Mouse (Mus musculus): ENCODE measurements at regions not wholly inside any gene's neighbourhood (a gene's known extent, or its start where the extent isn't known, plus 50 kb on each side); places are given as distances from the start of the nearest gene placed in this dataset.

- no peak for TF ChIP-seq CTCF (IDR thresholded peaks at IDR 0.05; ENCODE audit: insufficient read depth, low read length)
- TF ChIP-seq POLR2A (IDR thresholded peaks at IDR 0.05; ENCODE audit: borderline replicate concordance, extremely low read depth, low read depth, low read length) = no peak
These were observed 50.4 kb upstream of the Sema3d start for GRCm38 (mm10) chr5:12332648-12333305.

Measured in lung, adult 2 months (tissue).